Mouse (Mus musculus) left cerebral cortex, postnatal 4 days (tissue): ENCODE measurements around the gene Slc38a9. TPM values are rescaled to one million over a fixed set of nuclear protein-coding genes. Genes with fewer than 3 reads are reported as not detected.

Source experiments
- DNase-seq: peaks from one replicate; pipeline ENCODE4 v3.0.0-alpha.2; 2022
- intact Hi-C: fragments of 180-260 bp; cut with DNase I; formaldehyde crosslinking; loops from one replicate; pipeline ENCODE4 v1.15.1; 2025
- total RNA-seq, 2 experiments: library from RNA; stranded (reverse); gene quantifications; 2 replicates each; pipeline ENCODE4 v1.2.3; 2021

Slc38a9 gene
- 10 to 100 TPM; 17.5 to 20.9 TPM for total RNA-seq

DNA sequence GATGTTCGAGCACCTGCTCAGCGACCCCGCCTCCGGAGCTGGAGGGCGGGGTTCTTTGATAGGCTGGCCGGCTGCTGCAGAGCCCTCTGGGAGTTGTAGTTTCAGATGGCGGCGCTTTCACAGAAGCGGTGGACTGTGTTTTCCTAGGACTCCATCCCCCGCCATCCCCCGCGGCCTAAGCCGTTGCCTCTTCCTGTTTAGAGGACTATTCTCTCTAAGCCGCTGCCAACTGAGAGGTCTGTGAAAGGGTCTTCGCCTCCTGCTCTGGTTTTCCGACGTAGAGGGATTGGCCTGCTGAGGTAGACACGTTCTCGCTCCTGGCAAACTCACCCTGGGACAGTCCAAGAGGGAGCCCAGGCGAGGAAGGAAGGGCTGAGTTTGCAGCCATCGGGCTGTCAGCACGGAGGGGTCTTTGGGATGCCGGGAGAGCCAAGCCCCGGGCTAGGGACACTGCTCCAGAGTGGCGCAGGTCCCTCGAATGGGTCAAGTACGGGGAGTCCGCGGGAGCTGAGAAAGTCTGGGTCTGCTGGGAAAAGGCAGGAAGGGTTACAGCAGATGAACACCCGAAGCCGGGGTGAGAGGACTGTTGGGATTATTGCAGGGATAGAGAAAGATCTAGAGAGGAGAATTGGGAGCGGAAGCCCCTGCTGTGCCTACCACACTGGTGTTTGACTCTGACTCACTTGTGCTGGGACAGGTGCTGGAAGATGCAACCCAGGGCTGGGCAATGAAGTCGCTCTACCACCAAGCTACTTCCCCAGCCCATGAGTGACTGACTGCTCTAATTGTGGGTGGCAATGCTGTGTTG, at the start of gene Slc38a9:
Gene Slc38a9 (plus strand): TSS at position 178 of the 808 bp plus-strand sequence.
- DNase-seq, result peak; percentile 95
- intact Hi-C loops, result no loop called here

DNA sequence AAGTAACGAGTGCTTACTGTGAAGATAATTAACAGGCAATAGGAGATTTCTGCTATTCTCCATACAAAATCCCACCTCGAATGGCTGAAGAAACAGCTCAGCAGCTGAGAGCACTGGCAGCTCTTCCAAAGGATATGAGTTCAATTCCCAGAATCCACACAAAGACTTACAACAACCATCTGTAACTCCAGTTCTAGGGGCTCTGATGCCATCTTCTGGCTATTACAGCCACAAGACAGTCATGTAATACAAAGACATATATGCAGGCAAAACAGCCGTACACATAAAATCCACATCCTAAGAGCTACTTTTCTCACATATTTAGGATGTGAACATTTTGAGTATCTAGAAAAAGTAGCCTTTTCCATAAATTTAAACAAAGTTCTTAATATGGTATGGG, 39.0 kb upstream of the Slc38a9 start:
- intact Hi-C loops, result no loop called here
- no peak for DNase-seq

GRCm38 (mm10) chr13:112623656-112624055, 36.9 kb upstream of the Slc38a9 start:
- DNase-seq, result peak; percentile 22
- intact Hi-C loops, result no loop called here

GRCm38 (mm10) chr13:112624622-112625021, 35.9 kb upstream of the Slc38a9 start:
- no peak for DNase-seq
- intact Hi-C loops, result no loop called here

GRCm38 (mm10) chr13:112625566-112625965, 35.0 kb upstream of the Slc38a9 start:
- no peak for DNase-seq
- intact Hi-C loops, result no loop called here

DNA sequence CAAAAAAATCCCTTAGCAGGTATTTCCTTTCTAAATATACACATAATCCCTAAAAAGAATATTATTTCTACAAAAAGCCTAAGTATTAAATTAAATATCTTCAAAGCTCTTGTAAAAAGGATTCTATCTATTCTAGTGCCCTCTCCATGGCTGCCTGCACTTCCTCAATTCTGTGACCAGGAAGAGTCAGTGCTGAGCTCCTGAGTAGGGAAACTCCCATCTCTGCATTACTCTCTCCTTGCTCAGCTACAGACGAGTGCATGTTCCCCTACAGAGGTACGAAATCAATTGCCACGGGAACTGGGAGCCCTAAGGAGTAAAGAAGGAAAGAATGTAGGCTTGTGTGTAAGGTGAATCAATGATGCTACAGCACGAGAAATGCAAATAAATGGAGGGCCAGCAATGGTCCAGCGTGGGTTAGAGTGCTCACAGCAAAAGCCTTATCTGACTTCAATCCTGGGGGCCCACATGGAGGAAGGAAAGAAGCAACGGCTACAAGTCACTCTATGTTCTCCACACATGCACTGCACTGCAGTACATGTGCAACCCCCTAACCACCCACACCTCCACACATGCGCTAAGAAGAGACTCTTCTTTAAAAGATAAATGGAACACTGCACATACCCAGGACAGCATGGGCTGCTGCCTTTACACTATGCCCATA, 25.2 kb upstream of the Slc38a9 start:
- DNase-seq, result no peak
- intact Hi-C loops, result no loop called here

DNA sequence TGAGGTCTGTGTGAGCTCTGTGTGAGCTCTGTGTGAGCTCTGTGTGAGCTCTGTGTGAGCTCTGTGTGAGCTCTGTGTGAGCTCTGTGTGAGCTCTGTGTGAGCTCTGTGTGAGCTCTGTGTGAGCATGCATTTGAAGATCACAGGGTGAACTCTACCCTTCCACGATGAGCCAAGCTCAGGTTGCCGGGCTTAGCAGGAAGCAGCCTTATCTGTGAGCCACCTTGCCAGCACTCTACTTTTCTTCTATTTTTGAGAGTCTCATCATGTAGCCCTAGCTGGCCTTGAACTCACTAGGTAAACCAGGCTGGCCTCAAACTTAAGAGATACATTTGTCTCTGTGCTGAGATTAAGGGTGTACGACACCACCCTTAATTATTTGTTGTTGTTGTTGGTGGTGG, 24.1 kb upstream of the Slc38a9 start:
- DNase-seq, result no peak
- intact Hi-C loops, result no loop called here

- DNase-seq, result no peak
- intact Hi-C loops, result no loop called here
These were observed 21.4 kb upstream of the Slc38a9 start for GRCm38 (mm10) chr13:112639111-112639510.

GRCm38 (mm10) chr13:112642897-112643296, 17.7 kb upstream of the Slc38a9 start:
- DNase-seq, result no peak
- intact Hi-C loops, result no loop called here

GRCm38 (mm10) chr13:112644996-112645395, 15.6 kb upstream of the Slc38a9 start:
- DNase-seq, result no peak
- intact Hi-C loops, result no loop called here

DNA sequence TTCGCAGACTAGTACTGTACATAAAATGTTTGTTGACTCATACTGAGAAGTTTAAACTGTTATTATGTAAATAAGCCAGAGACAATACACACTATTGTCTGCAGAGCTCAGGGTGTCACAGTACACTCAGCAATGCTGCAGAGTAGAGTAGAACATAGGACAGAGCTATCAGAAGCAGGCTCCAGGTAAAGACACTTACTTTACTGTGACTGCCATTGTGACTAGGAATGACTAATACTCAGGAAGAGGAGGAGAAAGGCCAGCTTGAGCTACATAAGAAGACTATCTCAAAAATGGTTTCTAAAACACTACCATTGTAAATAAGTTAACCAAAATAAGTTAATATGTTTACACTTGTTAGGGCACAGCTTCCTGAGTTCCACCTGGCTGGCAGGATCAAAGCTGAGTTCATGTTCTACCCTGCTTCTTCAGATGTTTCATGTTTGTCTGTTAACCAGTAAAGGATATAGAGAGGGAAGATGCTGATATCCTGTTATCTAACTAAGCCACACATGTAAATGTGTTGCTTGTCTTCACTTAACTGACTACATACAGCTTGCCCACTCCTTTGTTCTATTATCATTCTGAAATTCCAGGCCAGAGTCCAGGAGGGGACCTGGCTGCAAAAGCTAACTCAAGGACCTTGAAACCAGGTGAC, 14.9 kb upstream of the Slc38a9 start:
- intact Hi-C loops, result no loop called here
- DNase-seq, result no peak

DNA sequence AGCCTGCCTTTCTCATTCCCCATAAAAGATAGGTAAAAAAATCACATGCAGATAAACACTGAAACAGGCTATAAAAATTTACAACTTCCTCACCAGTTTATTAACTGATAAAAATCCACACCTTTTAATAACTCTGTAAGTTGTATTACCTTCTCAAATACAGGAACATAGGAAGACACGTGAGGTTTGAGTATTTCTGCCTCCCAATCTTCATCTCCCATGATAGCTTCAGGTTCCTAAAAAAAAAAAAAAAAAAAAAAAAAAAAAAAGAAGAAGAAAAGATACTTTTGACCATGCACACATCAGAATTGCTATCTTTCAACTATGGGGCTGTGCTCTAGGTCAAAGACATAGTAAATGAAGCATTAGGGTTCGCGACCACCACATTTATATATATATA, 9.4 kb upstream of the Slc38a9 start:
- no peak for DNase-seq

DNA sequence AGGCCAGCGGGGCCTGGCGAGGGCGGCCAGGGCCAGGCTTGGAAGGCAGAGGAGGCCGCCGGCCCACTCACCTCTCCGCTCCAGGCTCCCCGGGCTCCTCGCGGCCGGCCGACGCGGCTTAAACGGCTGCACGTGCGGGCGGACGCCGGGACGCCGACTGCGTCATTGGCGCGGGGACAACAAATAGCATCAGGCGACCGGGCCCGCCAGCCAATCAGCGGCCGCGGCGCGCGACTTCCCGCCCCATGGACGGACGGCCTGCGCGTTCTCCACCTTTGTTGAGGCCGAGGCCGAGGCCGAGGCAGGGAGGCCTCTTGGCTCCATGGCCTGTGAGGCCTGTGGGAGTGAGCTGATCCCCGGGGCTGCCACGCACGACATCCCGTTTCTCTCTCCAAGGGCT, 8.3 kb upstream of the Slc38a9 start, which contains the start of gene Ddx4:
Gene Ddx4 (minus strand): TSS at position 271 of the 400 bp plus-strand sequence.
- intact Hi-C loops, result no loop called here
- no peak for DNase-seq

More for the DNA sequence above, 9.4 kb upstream of the Slc38a9 start:
- intact Hi-C loops, result no loop called here

DNA sequence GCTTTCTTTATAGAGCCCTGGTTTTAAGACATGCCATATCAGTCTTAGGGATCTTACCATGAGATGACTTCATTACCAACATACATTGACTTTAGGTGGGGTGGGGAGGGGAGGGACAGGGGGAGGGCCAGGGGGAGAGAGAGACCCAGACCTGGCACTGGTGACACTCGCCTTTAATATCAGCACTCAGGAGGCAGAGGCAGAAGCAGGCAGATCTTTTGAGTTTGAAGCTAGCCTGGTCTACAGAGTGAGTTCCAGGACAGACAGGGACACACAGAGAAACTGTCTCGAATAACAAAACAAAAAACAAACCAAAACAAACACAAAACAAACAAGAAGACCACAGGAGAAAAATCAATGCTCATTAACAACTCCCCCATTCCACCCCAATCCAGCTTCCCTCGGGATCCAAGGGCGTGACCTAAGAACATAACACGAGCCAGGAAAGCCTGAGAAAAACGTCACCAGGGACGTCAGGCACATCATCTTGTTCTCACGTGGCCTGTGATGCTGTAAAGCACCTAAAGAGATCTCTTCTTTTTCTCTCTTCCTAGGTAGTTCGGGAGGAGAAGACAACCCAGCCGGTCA, 471 bp upstream of the Slc38a9 start:
- no peak for DNase-seq
- intact Hi-C loops, result no loop called here

DNA sequence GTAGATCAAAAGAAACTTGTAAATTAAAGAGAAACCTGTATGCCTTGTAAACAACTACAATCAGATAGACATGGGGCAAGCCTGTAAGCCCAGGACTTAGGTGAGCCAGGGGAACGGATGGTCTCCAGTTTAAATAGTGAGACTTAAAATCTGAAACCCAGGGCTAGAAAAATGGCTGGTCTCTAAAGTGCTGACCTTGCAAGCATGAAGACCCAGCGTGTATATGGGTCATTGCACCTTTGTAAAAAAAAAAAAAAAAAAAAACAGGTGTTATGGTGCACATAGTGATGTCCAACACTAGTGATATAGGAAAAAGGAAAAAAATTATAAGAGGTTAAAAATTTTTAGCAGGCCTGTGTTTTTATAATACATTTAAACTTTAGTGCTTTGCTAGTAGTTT, 1.1 kb downstream of the Slc38a9 start:
- intact Hi-C loops, result no loop called here

DNA sequence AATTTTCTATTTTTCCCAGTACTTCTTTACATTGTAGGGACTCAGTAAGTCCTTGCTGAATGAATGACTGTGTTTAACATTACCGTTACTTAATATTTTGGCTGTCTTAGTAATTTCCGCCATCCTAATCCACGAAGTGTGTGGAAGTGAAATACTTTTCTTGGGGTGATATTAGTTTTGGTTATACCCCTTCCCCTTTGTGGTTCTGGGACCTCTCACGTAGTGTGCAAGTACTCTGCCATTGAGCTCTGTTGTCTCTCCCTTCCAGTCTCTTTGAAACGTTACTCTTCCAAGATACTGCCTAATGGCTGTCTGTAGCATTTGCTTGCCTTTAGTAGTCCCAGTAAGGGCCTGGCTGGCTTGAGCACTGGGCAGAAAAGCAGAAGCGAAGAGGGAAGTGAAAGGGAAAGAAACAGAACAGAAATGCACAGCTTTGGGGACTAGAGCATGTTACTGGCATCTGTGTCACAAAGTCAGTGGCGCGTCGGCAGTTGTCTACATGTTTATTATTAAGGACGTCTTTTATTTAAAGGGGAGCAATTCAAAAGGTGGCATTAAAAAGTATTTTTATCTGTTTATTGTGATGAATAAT, 6.0 kb downstream of the Slc38a9 start:
- intact Hi-C loops, result no loop called here
- no peak for DNase-seq

More for the DNA sequence above, 1.1 kb downstream of the Slc38a9 start:
- DNase-seq, result no peak

GRCm38 (mm10) chr13:112667215-112667614, 6.7 kb downstream of the Slc38a9 start:
- no peak for DNase-seq
- intact Hi-C loops, result no loop called here

GRCm38 (mm10) chr13:112671708-112672107, 11.2 kb downstream of the Slc38a9 start:
- intact Hi-C loops, result loop anchor here (5.0 to 10.0 kb wide), 2 partner anchors 193 to 236 kb away; no protein-coding TSS in a partner anchor
- no peak for DNase-seq

GRCm38 (mm10) chr13:112672797-112673196, 12.2 kb downstream of the Slc38a9 start:
- intact Hi-C loops, result loop anchor here (5.0 to 10.0 kb wide), 2 partner anchors 192 to 235 kb away; no protein-coding TSS in a partner anchor
- no peak for DNase-seq

- intact Hi-C loops, result loop anchor here (5.0 to 10.0 kb wide), 2 partner anchors 191 to 233 kb away; no protein-coding TSS in a partner anchor
- DNase-seq, result peak; percentile 52
These were observed 13.4 kb downstream of the Slc38a9 start for GRCm38 (mm10) chr13:112673899-112674447.
